ENCODE assay signal across 8 mouse cellular contexts in the genomic region with DNA sequence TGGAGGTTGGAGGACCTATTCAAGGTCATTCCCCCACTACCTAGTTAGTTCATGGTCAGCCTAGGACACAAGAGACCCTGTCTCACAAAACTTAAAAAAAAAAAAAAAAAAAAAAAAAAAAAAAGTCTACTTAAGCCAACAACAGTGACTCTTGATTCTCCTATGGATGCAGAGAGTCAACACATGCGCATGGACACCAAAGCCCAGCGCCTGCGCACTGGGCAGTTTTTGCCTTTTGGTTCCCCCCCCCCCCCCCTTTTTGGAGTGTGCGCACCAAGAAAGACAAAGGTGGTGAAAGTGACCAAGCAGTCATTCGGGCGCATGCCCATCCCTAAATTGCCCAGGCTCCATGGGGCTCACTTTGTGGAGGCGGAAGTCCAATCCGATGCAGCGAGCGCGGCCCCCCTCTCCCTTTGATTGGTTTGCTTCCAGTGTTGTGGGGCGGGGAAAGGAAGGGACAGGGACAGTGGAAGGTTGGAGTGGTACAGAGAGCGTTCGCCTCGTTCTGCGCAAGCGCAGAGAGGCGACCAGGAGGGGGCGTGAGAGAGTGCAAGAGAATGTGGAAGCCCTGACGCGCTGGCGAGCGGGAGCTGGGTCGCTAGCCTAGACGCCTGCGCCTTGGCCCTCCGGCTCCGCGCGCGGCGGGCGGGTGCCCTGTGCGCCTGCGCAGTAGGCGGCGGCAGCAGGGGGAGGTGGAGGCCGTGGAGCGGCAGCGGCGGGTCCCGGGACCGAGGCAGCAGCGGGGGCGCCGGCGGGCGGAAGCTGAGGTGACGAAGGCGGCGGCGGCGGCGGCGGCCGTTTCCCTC. TPM values are rescaled to one million over a fixed set of nuclear protein-coding genes. Genes with fewer than 3 reads are reported as not detected.
A peak's percentile ranks its signal among the peaks of the same experiment; 100 is the strongest.
DNase-seq lines count a peak whose midpoint lies in the region; ATAC-seq and TF ChIP-seq lines count a peak whose summit lies in the region.

Gene Fxr2, plus strand, starts transcription at position 707 of the 806 bp plus-strand sequence.

- DNase-seq in A20 (ENCODE audit: low read depth, low spot score): peak; percentile 97
- DNase-seq in heart, adult 9 months (ENCODE audit: low spot score in 2 of 2): peak; percentile 100
- peak; percentile 100 for DNase-seq in monocyte, adult 2 months (ENCODE audit: low read depth in 1 of 2, low spot score in 2 of 2)
- DNase-seq in spleen, postnatal 36 days (ENCODE audit: low spot score in 2 of 2): peak; percentile 100

- peak within 1 kb of the TSS; percentile 67 for H3K27ac ChIP-seq in bone marrow macrophage, adult 2 months (ENCODE audit: insufficient read depth, low read depth, low read length)
- peak within 1 kb of the TSS; percentile 88 for H3K27ac ChIP-seq in embryonic fibroblast, embryonic 13.5 days (ENCODE audit: insufficient read depth, low read length)
- peak within 1 kb of the TSS; percentile 97 for H3K27ac ChIP-seq in kidney, embryonic 14.5 days (ENCODE audit: low read depth, low read length)
- peak within 1 kb of the TSS; percentile 98 for H3K27ac ChIP-seq in limb, embryonic 15.5 days

- H3K4me1 ChIP-seq in bone marrow macrophage, adult 2 months (ENCODE audit: control insufficient read depth, insufficient read depth, low read length): peaks cover 16% of the 10 kb centered on the region
- H3K4me1 ChIP-seq in embryonic fibroblast, embryonic 13.5 days (ENCODE audit: control insufficient read depth, insufficient read depth, low read length): 0 out of 2 replicates have a peak, but pooled peaks cover 2% of the 10 kb centered on the region
- peaks cover 21% of the 10 kb centered on the region for H3K4me1 ChIP-seq in kidney, embryonic 14.5 days (ENCODE audit: control insufficient read depth, insufficient read depth, low read length)
- H3K4me1 ChIP-seq in limb, embryonic 15.5 days: peaks cover 19% of the 10 kb centered on the region

- TF ChIP-seq CTCF in bone marrow macrophage, adult 2 months (IDR thresholded peaks at IDR 0.05; ENCODE audit: low read depth, low read length): no peak
- peak; percentile 81 for TF ChIP-seq CTCF in embryonic fibroblast, embryonic 13.5 days (IDR thresholded peaks at IDR 0.05; ENCODE audit: borderline replicate concordance, insufficient read depth, low read length)

- no peaks in the 10 kb centered on the region for H3K9me3 ChIP-seq in kidney, embryonic 14.5 days (ENCODE audit: control insufficient read depth, low read length)
- no peaks in the 10 kb centered on the region for H3K9me3 ChIP-seq in limb, embryonic 15.5 days

- peaks cover 9% of the 10 kb centered on the region; the same call in 1 of the 2 replicates for H3K36me3 ChIP-seq in kidney, embryonic 14.5 days (ENCODE audit: control insufficient read depth, insufficient read depth, low read length)
- H3K36me3 ChIP-seq in limb, embryonic 15.5 days: peaks cover 4% of the 10 kb centered on the region; the same call in 1 of the 2 replicates

- TF ChIP-seq POLR2A in bone marrow macrophage, adult 2 months (IDR thresholded peaks at IDR 0.05; ENCODE audit: borderline replicate concordance, low read depth, low read length): no peak
- peak; percentile 57 for TF ChIP-seq POLR2A in embryonic fibroblast, embryonic 13.5 days (IDR thresholded peaks at IDR 0.05; ENCODE audit: low read depth, low read length)

- peak within 1 kb of the TSS; percentile 97 for H3K9ac ChIP-seq in kidney, embryonic 14.5 days (ENCODE audit: low read depth, low read length)
- H3K9ac ChIP-seq in limb, embryonic 15.5 days: peak within 1 kb of the TSS; percentile 98

- WGBS in kidney, embryonic 14.5 days: under 1% methylated on average over 38 of the region's 56 CpGs
- WGBS in limb, embryonic 15.5 days: 0% methylated on average over 39 of the region's 56 CpGs

- H3K4me3 ChIP-seq in bone marrow macrophage, adult 2 months (ENCODE audit: insufficient read depth, low read length): peak within 1 kb of the TSS; percentile 74
- H3K4me3 ChIP-seq in embryonic fibroblast, embryonic 13.5 days (ENCODE audit: insufficient read depth, low read length): peak within 1 kb of the TSS; percentile 88
- peak within 1 kb of the TSS; percentile 96 for H3K4me3 ChIP-seq in kidney, embryonic 14.5 days (ENCODE audit: low read length)
- peak within 1 kb of the TSS; percentile 95 for H3K4me3 ChIP-seq in limb, embryonic 15.5 days

- peak within 1 kb of the TSS; percentile 64 for H3K4me2 ChIP-seq in kidney, embryonic 14.5 days (replicated peaks; ENCODE audit: low read depth, low read length)
- H3K4me2 ChIP-seq in limb, embryonic 15.5 days: peak within 1 kb of the TSS; percentile 50

- ATAC-seq in kidney, embryonic 14.5 days (ENCODE audit: low FRiP score, low TSS enrichment): peak; percentile 98
- peak; percentile 98 for ATAC-seq in limb, embryonic 15.5 days (ENCODE audit: insufficient number of reproducible peaks, low FRiP score, low TSS enrichment, low read depth)

- H3K27me3 ChIP-seq in kidney, embryonic 14.5 days (ENCODE audit: control insufficient read depth, insufficient read depth, low read length): no peaks in the 10 kb centered on the region
- no peaks in the 10 kb centered on the region for H3K27me3 ChIP-seq in limb, embryonic 15.5 days

RNA-seq across cellular contexts. Expression of gene Fxr2, which starts in this region (rescaled TPM):
- polyA plus RNA-seq in bone marrow macrophage, adult 2 months (2012; ENCODE audit: insufficient read depth, insufficient read length, missing spikeins): 54.1 and 64.6 TPM in 2 replicates
- 63.5 and 71.7 TPM in 2 replicates for polyA plus RNA-seq in embryonic fibroblast, embryonic 13.5 days (2011; ENCODE audit: insufficient read length, low read depth, missing spikeins)
- polyA plus RNA-seq in kidney, embryonic 14.5 days (2014; fragmentation: Nextera tagmentation; extraction: Ambion mirVana): 30.7 and 33.3 TPM in 2 replicates
- 26.8 and 27.1 TPM in 2 replicates for polyA plus RNA-seq in limb, embryonic 15.5 days (2015; fragmentation: Nextera tagmentation; extraction: Ambion mirVana)

Comparison
In these comparisons a context has a peak if more than half of its experiments do, and no peak if none do; other contexts are left out.
1. Peak in every context shown above with its lines: DNase-seq, ATAC-seq, H3K4me3 ChIP-seq and H3K27ac ChIP-seq.